Mouse (Mus musculus) small intestine, adult 2 months (tissue): ENCODE measurements around the gene Kat7. TPM values are rescaled to one million over a fixed set of nuclear protein-coding genes. Genes with fewer than 3 reads are reported as not detected.

ENCODE experiments used
- H3K27ac ChIP-seq: fragments of 200-500 bp; 2 replicates; pipeline ENCODE4 v1.5.1; 2012; ENCODE audit warnings: low read depth, low read length, control low read depth, inconsistent platforms; ENCODE audit not compliant: insufficient read depth
- H3K27me3 ChIP-seq: fragments of 200-500 bp; 2 replicates; pipeline ENCODE4 v1.6.1; 2012; ENCODE audit warnings: mild to moderate bottlenecking, moderate library complexity, low read length, inconsistent platforms; ENCODE audit not compliant: control insufficient read depth, insufficient read depth
- H3K36me3 ChIP-seq: fragments of 200-500 bp; 2 replicates; pipeline ENCODE4 v1.6.1; 2012; ENCODE audit warnings: mild to moderate bottlenecking, low read length, control low read depth, inconsistent platforms; ENCODE audit not compliant: control insufficient read depth, insufficient read depth
- H3K4me1 ChIP-seq: fragments of 200-500 bp; 2 replicates; pipeline ENCODE4 v1.6.1; 2012; ENCODE audit warnings: low read length, inconsistent platforms, mixed read lengths; ENCODE audit not compliant: control insufficient read depth, insufficient read depth, insufficient read length
- H3K4me3 ChIP-seq: fragments of 200-500 bp; 2 replicates; pipeline ENCODE4 v1.5.1; 2012; ENCODE audit warnings: low read depth, mild to moderate bottlenecking, control low read depth, inconsistent platforms, low read length, moderate library complexity
- CTCF ChIP-seq: fragments of 200-500 bp; IDR thresholded peaks from 2 replicates; pipeline ENCODE4 v1.5.1; 2012; ENCODE audit warnings: low read depth, mild to moderate bottlenecking, control low read depth, inconsistent platforms, low read length, moderate library complexity, mixed read lengths; ENCODE audit not compliant: insufficient replicate concordance, insufficient read length; ENCODE audit errors: extremely low read depth
- POLR2A ChIP-seq: fragments of 200-500 bp; IDR thresholded peaks from 2 replicates; pipeline ENCODE4 v1.6.1; 2012; ENCODE audit warnings: low read depth, mild to moderate bottlenecking, control low read depth, inconsistent platforms, low read length, moderate library complexity
- WGBS: fragments of 180-500 bp; shearing (Covaris S2); methylation state at CpG from one replicate; pipeline ENCODE4 v1.1.7; 2018; 5-methylcytosine and 5-hydroxymethylcytosine counted together
- polyA plus RNA-seq: library from polyadenylated mRNA; depleted of rRNA; stranded (reverse); fragments of >200 nt; gene quantifications from 2 replicates; pipeline ENCODE4 v1.2.3, GENCODE M21; 2012

Gene Kat7
- polyA plus RNA-seq, 1 experiment = 19.4 TPM

DNA sequence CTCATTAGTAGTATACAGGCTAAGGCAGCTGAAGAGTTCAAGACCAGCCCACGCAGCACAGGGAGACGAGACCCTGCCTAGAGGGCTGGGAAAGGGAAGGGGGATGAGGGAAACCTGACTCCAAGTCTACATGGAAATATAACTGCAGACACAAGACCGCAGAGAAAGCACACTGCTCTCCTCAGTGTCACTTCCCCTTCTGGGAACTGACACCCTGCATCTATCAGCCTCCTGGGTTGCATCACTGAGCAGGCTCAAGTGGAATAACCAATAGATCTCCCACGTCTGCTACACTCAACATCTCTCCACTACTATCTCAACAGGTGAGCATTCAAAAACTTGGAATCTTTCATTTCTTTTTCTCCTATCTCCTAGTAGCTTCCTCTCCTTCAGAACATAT, 18.0 kb downstream of the Kat7 start:
- Histone ChIP-seq H3K4me1 (no peaks in the 10 kb centered on the region), H3K27me3 (no peaks in the 10 kb centered on the region), H3K27ac (no peak overlapping the region), H3K36me3 (peaks cover 54% of the 10 kb centered on the region), H3K4me3 (no peak overlapping the region)
- 81% methylated on average over 4 of the region's 4 CpGs for WGBS
- no peak for TF ChIP-seq POLR2A
- TF ChIP-seq CTCF = no peak

DNA sequence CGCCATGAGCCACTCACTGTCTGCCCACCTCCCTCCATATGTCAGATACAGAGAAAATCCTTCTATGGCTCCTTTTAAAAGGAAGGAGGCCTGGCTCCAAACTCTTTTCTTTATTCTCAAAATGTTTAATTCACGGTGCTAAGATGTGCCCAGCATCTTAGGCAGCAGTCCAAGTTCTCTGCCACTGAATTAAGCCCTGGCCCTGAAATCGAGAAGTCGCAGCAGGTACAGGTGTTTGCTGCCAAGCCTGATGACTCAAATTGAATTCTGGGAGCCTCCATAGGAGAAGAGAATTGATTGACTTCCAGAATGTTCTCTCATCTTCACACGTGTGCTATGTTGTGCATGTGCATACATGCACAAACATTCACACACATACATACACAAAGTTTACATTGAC, 27.7 kb downstream of the Kat7 start:
- Histone ChIP-seq H3K27me3 (no peaks in the 10 kb centered on the region), H3K36me3 (peaks cover 83% of the 10 kb centered on the region), H3K4me3 (no peak overlapping the region), H3K4me1 (no peaks in the 10 kb centered on the region), H3K27ac (no peak overlapping the region)
- 94% methylated on average over 5 of the region's 5 CpGs for WGBS
- TF ChIP-seq CTCF (no peak), POLR2A (no peak)

- H3K4me1 ChIP-seq = no peaks in the 10 kb centered on the region
- no peak overlapping the region for H3K4me3 ChIP-seq
- peaks cover 87% of the 10 kb centered on the region for H3K36me3 ChIP-seq
- H3K27me3 ChIP-seq = no peaks in the 10 kb centered on the region
- no peak overlapping the region for H3K27ac ChIP-seq
- WGBS = 87% methylated on average over 4 of the region's 4 CpGs
- TF ChIP-seq CTCF (no peak), POLR2A (no peak)
Measured at GRCm38 (mm10) chr11:95279061-95279659, 30.9 kb downstream of the Kat7 start.

- WGBS = 75% methylated on average over 6 of the region's 6 CpGs
- no peak overlapping the region for H3K27ac ChIP-seq
- no peak overlapping the region for H3K4me3 ChIP-seq
- H3K4me1 ChIP-seq = no peaks in the 10 kb centered on the region
- H3K36me3 ChIP-seq = peaks cover 86% of the 10 kb centered on the region
- TF ChIP-seq POLR2A (no peak), CTCF (no peak)
- no peaks in the 10 kb centered on the region for H3K27me3 ChIP-seq
Measured at GRCm38 (mm10) chr11:95276056-95276455, 34.0 kb downstream of the Kat7 start.

- H3K4me3 ChIP-seq = no peak overlapping the region
- no peak overlapping the region for H3K27ac ChIP-seq
- TF ChIP-seq CTCF (no peak), POLR2A (no peak)
- H3K27me3 ChIP-seq = no peaks in the 10 kb centered on the region
- no peaks in the 10 kb centered on the region for H3K4me1 ChIP-seq
- peaks cover 80% of the 10 kb centered on the region for H3K36me3 ChIP-seq
- WGBS = 72% methylated on average over 3 of the region's 3 CpGs
Measured at GRCm38 (mm10) chr11:95274613-95275012, 35.4 kb downstream of the Kat7 start.

DNA sequence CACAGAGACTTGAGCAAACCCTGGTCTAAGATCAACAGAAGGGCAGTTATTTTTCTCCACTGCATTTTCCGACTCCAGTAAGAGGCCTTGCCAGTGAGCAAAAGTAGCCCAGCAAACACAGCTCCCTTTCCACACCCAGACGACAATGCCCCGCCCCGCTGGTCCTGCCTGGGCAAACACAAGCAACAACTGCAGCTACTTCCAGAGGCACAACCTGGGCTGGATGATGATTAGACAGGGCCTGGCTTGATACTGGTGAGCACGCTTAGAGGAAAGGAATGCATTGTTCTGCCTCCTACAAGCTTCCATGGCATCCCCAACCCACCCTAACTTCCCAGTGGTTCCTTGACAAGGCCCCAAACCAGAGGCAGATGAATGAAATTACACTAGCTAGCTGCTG, 36.4 kb downstream of the Kat7 start:
- Histone ChIP-seq H3K36me3 (peaks cover 76% of the 10 kb centered on the region), H3K4me1 (no peaks in the 10 kb centered on the region), H3K27me3 (no peaks in the 10 kb centered on the region), H3K27ac (no peak overlapping the region), H3K4me3 (no peak overlapping the region)
- TF ChIP-seq POLR2A (no peak), CTCF (no peak)
- WGBS = 69% methylated on average over 5 of the region's 5 CpGs

GRCm38 (mm10) chr11:95266540-95267245, 43.4 kb downstream of the Kat7 start:
- Histone ChIP-seq H3K4me1 (peaks cover 5% of the 10 kb centered on the region), H3K27me3 (no peaks in the 10 kb centered on the region), H3K36me3 (peaks cover 17% of the 10 kb centered on the region), H3K27ac (no peak overlapping the region), H3K4me3 (no peak overlapping the region)
- TF ChIP-seq POLR2A = no peak
- no peak for TF ChIP-seq CTCF
- WGBS = 43% methylated on average over 6 of the region's 6 CpGs
